Mouse (Mus musculus) hindbrain, embryonic 11.5 days (tissue): ENCODE results near the gene Cxcl12. TPM values are rescaled to one million over a fixed set of nuclear protein-coding genes. Genes with fewer than 3 reads are reported as not detected.
A peak's percentile ranks its signal among the peaks of the same experiment; 100 is the strongest.

Experiments
- ATAC-seq: fragments of 200-750 bp; cut with Nextera tagmentation; 2 replicates; pipeline ENCODE4 v1.8.0; 2017; ENCODE audit warnings: mild to moderate bottlenecking, moderate TSS enrichment, moderate library complexity; ENCODE audit not compliant: low FRiP score
- DNase-seq: peaks from one replicate; pipeline ENCODE4 v3.0.0-alpha.2; 2015; ENCODE audit warnings: low spot score
- H3K27ac ChIP-seq: fragments of 300-500 bp; sonication (generic); 2 replicates; pipeline ENCODE4 v1.5.1; 2014; ENCODE audit warnings: mild to moderate bottlenecking, low read depth, low read length
- H3K27me3 ChIP-seq: fragments of 300-500 bp; sonication (generic); 2 replicates; pipeline ENCODE4 v1.6.1; 2014; ENCODE audit warnings: mild to moderate bottlenecking, low read length, moderate library complexity, mixed read lengths; ENCODE audit not compliant: control insufficient read depth, insufficient read depth
- H3K36me3 ChIP-seq: fragments of 300-500 bp; sonication (generic); 2 replicates; pipeline ENCODE4 v1.6.1; 2014; ENCODE audit warnings: mild to moderate bottlenecking, low read length, moderate library complexity, mixed read lengths; ENCODE audit not compliant: control insufficient read depth, insufficient read depth
- H3K4me1 ChIP-seq: fragments of 300-500 bp; sonication (generic); replicated peaks from 2 replicates; pipeline ENCODE4 v1.6.1; 2014; ENCODE audit warnings: low read length, mixed read lengths; ENCODE audit not compliant: control insufficient read depth, insufficient read depth
- H3K4me2 ChIP-seq: fragments of 300-500 bp; sonication (generic); replicated peaks from 2 replicates; pipeline ENCODE4 v1.6.1; 2014; ENCODE audit warnings: mild to moderate bottlenecking, low read depth, low read length
- H3K4me3 ChIP-seq: fragments of 300-500 bp; sonication (generic); 2 replicates; pipeline ENCODE4 v1.5.1; 2014; ENCODE audit warnings: low read depth, low read length
- H3K9ac ChIP-seq: fragments of 300-500 bp; sonication (generic); 2 replicates; pipeline ENCODE4 v1.6.1; 2014; ENCODE audit warnings: low read depth, low read length
- H3K9me3 ChIP-seq: fragments of 300-500 bp; sonication (generic); 2 replicates; pipeline ENCODE4 v1.6.1; 2016; ENCODE audit warnings: low read length; ENCODE audit not compliant: control insufficient read depth
- WGBS: fragments of 180-500 bp; shearing (Covaris S2); extraction: QIAGEN DNeasy Blood & Tissue Kit; methylation state at CpG from one replicate; pipeline ENCODE4 v1.1.7; 2014; 5-methylcytosine and 5-hydroxymethylcytosine counted together
- polyA plus RNA-seq: library from polyadenylated mRNA; unstranded; fragments of >200 nt; fragmentation: Nextera tagmentation; extraction: Ambion mirVana; gene quantifications from 2 replicates; pipeline ENCODE4 v1.2.1, GENCODE M21; 2014

The Cxcl12 gene
- polyA plus RNA-seq, 1 experiment from 2014 or later = 65.1 TPM

GRCm38 (mm10) chr6:117151484-117152149 lies 16.7 kb upstream of the Cxcl12 start:
- Histone ChIP-seq H3K4me1 (no peaks in the 10 kb centered on the region), H3K9me3 (no peaks in the 10 kb centered on the region), H3K4me2 (no peak overlapping the region), H3K27ac (no peak overlapping the region), H3K36me3 (no peaks in the 10 kb centered on the region), H3K27me3 (no peaks in the 10 kb centered on the region), H3K4me3 (no peak overlapping the region), H3K9ac (no peak overlapping the region)
- ATAC-seq (no peak), DNase-seq (peak; percentile 41)
- WGBS = 14% methylated on average over 18 of the region's 18 CpGs

- no peaks in the 10 kb centered on the region for H3K36me3 ChIP-seq
- H3K27ac ChIP-seq = no peak overlapping the region
- H3K4me3 ChIP-seq = no peak overlapping the region
- no peaks in the 10 kb centered on the region for H3K9me3 ChIP-seq
- ATAC-seq (no peak), DNase-seq (no peak)
- no peaks in the 10 kb centered on the region for H3K27me3 ChIP-seq
- whole genome bisulfite sequencing = 76% methylated on average over 5 of the region's 5 CpGs
- no peaks in the 10 kb centered on the region for H3K4me1 ChIP-seq
- H3K9ac ChIP-seq = no peak overlapping the region
- no peak overlapping the region for H3K4me2 ChIP-seq
Measured at GRCm38 (mm10) chr6:117153046-117153445, 15.3 kb upstream of the Cxcl12 start.

GRCm38 (mm10) chr6:117156846-117157245 lies 11.5 kb upstream of the Cxcl12 start:
- Histone ChIP-seq H3K4me1 (no peaks in the 10 kb centered on the region), H3K9ac (no peak overlapping the region), H3K4me2 (no peak overlapping the region), H3K9me3 (no peaks in the 10 kb centered on the region), H3K27ac (no peak overlapping the region), H3K4me3 (no peak overlapping the region), H3K27me3 (no peaks in the 10 kb centered on the region), H3K36me3 (no peaks in the 10 kb centered on the region)
- WGBS = 86% methylated on average over 4 of the region's 4 CpGs
- ATAC-seq (no peak), DNase-seq (no peak)

DNA sequence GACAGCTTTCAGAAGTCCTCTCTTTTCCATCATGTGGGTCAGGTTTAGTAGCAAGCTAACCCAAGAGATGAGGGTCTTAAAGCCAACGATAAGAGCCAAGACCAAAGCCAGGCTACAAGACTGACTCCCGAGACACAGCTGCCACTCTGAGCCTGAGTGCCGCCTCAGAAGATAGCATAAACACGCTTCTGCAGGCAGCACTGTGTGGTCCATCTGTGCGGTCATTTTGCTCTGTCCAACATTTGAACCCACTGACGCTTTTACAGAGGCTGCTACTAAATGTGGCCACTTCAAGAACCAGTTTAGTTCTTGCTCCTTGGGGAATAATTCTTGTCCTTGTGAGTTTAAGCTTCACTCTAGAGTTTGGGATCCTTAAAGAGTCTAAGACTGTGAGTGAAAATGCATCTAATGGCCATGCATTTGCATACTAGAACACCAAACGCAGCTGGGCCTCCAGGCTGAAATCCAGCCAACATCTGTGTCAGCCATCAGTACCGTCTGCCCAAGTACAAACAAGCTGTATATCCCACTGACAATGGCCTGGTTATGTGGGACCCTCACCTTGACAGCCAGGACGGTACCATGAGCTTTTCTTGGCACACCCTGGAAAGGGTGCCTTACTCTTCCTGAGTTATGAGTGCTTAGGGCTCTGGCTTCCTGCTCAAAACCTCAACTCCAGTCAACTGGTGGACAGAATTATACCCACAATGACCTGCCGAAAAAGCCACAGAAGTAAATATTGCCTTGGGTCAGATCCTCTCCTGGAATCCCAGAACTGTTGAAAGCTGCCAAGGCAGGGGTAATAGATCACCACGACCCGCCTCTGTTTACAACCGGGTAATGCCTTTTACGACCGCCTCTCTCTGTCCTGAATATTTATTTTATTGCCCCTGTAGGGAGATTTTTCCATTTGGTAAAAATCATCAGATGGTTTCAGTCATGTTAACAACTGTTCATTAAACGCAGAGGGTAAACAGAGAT lies 8.3 kb upstream of the Cxcl12 start:
- 74% methylated on average over 16 of the region's 16 CpGs for WGBS
- no peak overlapping the region for H3K9ac ChIP-seq
- H3K4me2 ChIP-seq = no peak overlapping the region
- H3K27me3 ChIP-seq = no peaks in the 10 kb centered on the region
- H3K27ac ChIP-seq = no peak overlapping the region
- DNase-seq (no peak), ATAC-seq (no peak)
- H3K36me3 ChIP-seq = no peaks in the 10 kb centered on the region
- H3K9me3 ChIP-seq = no peaks in the 10 kb centered on the region
- H3K4me3 ChIP-seq = no peak overlapping the region
- H3K4me1 ChIP-seq = no peaks in the 10 kb centered on the region

- Histone ChIP-seq H3K4me3 (no peak overlapping the region), H3K9ac (no peak overlapping the region), H3K9me3 (no peaks in the 10 kb centered on the region), H3K27ac (no peak overlapping the region), H3K27me3 (peaks cover 13% of the 10 kb centered on the region), H3K4me2 (no peak overlapping the region), H3K36me3 (no peaks in the 10 kb centered on the region), H3K4me1 (no peaks in the 10 kb centered on the region)
- ATAC-seq (no peak), DNase-seq (no peak)
- 73% methylated on average over 5 of the region's 5 CpGs for WGBS
Measured at GRCm38 (mm10) chr6:117163486-117163885, 4.8 kb upstream of the Cxcl12 start.

- H3K4me1 ChIP-seq = 0 out of 2 replicates have a peak, but pooled peaks cover 4% of the 10 kb centered on the region
- H3K9ac ChIP-seq = no peak overlapping the region
- H3K27ac ChIP-seq = no peak overlapping the region
- under 1% methylated on average over 16 of the region's 16 CpGs for WGBS
- peak overlapping the region; percentile 15 for H3K4me2 ChIP-seq
- peak; percentile 93 for DNase-seq
- peaks cover 34% of the 10 kb centered on the region for H3K27me3 ChIP-seq
- H3K36me3 ChIP-seq = no peaks in the 10 kb centered on the region
- no peak overlapping the region for H3K4me3 ChIP-seq
- peak; percentile 71 for ATAC-seq
- no peaks in the 10 kb centered on the region for H3K9me3 ChIP-seq
Measured at GRCm38 (mm10) chr6:117166581-117167425, 1.5 kb upstream of the Cxcl12 start.

GRCm38 (mm10) chr6:117167426-117167730 lies 957 bp upstream of the Cxcl12 start:
- WGBS = 11% methylated on average over 7 of the region's 7 CpGs
- H3K27me3 ChIP-seq = peaks cover 34% of the 10 kb centered on the region
- ATAC-seq = no peak

More at GRCm38 (mm10) chr6:117167426-117167730, 957 bp upstream of the Cxcl12 start:
- Histone ChIP-seq H3K9me3 (no peaks in the 10 kb centered on the region), H3K36me3 (no peaks in the 10 kb centered on the region), H3K27ac (no peak overlapping the region), H3K4me2 (no peak overlapping the region), H3K4me1 (0 out of 2 replicates have a peak, but pooled peaks cover 4% of the 10 kb centered on the region), H3K4me3 (0 out of 2 replicates have a peak overlapping the region, but pooled peaks have one; percentile 1), H3K9ac (no peak overlapping the region)
- DNase-seq = no peak
